Mouse (Mus musculus): ENCODE results near the gene Mogs.

DNA sequence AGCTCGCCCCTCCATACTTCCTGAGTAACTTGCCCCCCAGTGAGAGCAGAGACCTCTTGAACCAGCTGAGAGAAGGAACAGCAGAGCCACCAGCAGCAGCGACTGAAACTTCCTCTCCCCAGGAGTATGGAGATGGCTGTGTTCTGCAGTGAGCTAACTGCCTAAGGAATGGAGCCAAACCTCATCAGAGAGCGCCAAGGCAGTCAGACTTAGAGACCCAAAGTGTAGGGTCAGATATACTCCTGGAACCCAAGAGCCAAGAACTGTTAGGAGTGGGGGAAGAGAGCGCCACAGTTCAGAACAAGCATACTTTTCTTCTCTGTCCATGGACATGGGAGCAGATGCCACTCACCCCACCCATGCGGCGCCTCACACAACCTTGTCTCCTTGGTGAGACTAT lies 48.9 kb upstream of the Mogs start:
- TF ChIP-seq CTCF (IDR thresholded peaks at IDR 0.05; ENCODE audit: low read depth, low read length) (no peak), POLR2AphosphoS5 (IDR thresholded peaks at IDR 0.05; ENCODE audit: insufficient replicate concordance, low read depth, low read length) (no peak), TAL1 (conservative IDR thresholded peaks at IDR 0.05; ENCODE audit: low read depth, low read length) (no peak), GATA1 (IDR thresholded peaks at IDR 0.05; ENCODE audit: borderline replicate concordance, low read length) (no peak), GATA2 (IDR thresholded peaks at IDR 0.05; ENCODE audit: borderline replicate concordance, low read depth, low read length) (no peak)
